Mouse (Mus musculus): Measurements from ENCODE around the gene Mageb5. TPM values are rescaled to one million over a fixed set of nuclear protein-coding genes. Genes with fewer than 3 reads are reported as not detected.

Mageb5 gene
- total RNA-seq (2023) = not detected

DNA sequence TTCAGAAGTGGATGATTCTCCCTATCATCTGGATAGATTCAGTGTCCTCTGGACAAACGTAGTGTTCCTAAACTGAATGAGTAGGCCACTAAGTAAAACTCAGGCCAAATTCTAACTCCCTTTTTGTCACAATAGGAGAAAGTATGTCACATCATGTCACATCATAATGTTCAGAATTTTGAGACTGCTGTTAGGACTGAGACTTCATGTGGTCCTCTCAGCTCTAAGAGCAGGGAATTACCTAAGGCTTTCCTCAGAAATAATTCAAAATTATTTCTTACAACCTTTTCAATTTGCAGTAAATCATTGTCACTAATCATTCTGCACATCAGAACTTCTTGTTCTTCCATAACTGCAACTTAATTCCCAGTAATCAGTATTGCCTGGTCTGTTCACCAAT, at the start of gene Mageb5:
TSS of gene Mageb5 (minus strand) at position 101 of the 400 bp plus-strand sequence.

Other genes starting within 250 kb of the Mageb5 start
- gene 1700084M14Rik, start 207.1 kb downstream of the Mageb5 start, total RNA-seq (2023) = not detected
- not detected for gene Gm14781, start 150.8 kb downstream of the Mageb5 start, total RNA-seq (2023)
- gene Mageb1, start 233.3 kb upstream of the Mageb5 start, total RNA-seq (2023) = not detected